Mouse (Mus musculus) frontal cortex, adult 2 months (tissue): ENCODE results near the gene Il6ra. TPM values are rescaled to one million over a fixed set of nuclear protein-coding genes. Genes with fewer than 3 reads are reported as not detected.

Experiments
- polyA plus RNA-seq: library from polyadenylated mRNA; depleted of rRNA; stranded (reverse); fragments of >200 nt; gene quantifications from 2 replicates; pipeline ENCODE4 v1.2.3, GENCODE M21; 2012; rRNA removed

Gene Il6ra
- polyA plus RNA-seq, 1 experiment: 2.3 TPM

Other genes starting within 250 kb of the Il6ra start
- gene Adar, start 198.2 kb downstream of the Il6ra start, polyA plus RNA-seq: 99.0 and 108 TPM in 2 replicates
- 24.8 and 26.7 TPM in 2 replicates for gene Chrnb2, start 148.6 kb downstream of the Il6ra start, polyA plus RNA-seq
- gene Ube2q1, start 139.6 kb downstream of the Il6ra start, polyA plus RNA-seq: 56.9 and 58.0 TPM in 2 replicates
- gene She, start 81.8 kb downstream of the Il6ra start, polyA plus RNA-seq: 2.0 and 2.4 TPM in 2 replicates
- 104 and 105 TPM in 2 replicates for gene Atp8b2, start 50.3 kb upstream of the Il6ra start, polyA plus RNA-seq
- gene Hax1, start 85.6 kb upstream of the Il6ra start, polyA plus RNA-seq: 88.0 and 96.1 TPM in 2 replicates
- gene 4933434E20Rik, start 138.4 kb upstream of the Il6ra start, polyA plus RNA-seq: 93.9 and 94.1 TPM in 2 replicates
- 106 and 121 TPM in 2 replicates for gene Ubap2l, start 139.4 kb upstream of the Il6ra start, polyA plus RNA-seq
- gene Tpm3, start 159.5 kb upstream of the Il6ra start, polyA plus RNA-seq: 166 and 178 TPM in 2 replicates
- 0.40 and 0.42 TPM in 2 replicates for gene Nup210l, start 190.9 kb upstream of the Il6ra start, polyA plus RNA-seq